In genomic region chr7:122445056-122445455, GRCm38 (mm10) we compare ENCODE assay signal across 8 mouse cellular contexts.
DNase-seq lines count a peak whose midpoint lies in the region; ATAC-seq lines count a peak whose summit lies in the region.

No protein-coding gene starts in this region.

- no peak overlapping the region for H3K4me3 ChIP-seq in kidney, embryonic 14.5 days (ENCODE audit: low read length)
- no peak overlapping the region for H3K4me3 ChIP-seq in embryonic facial prominence, embryonic 10.5 days

- H3K9me3 ChIP-seq in kidney, embryonic 14.5 days (ENCODE audit: control insufficient read depth, low read length), result no peaks in the 10 kb centered on the region
- H3K9me3 ChIP-seq in embryonic facial prominence, embryonic 10.5 days, result no peaks in the 10 kb centered on the region

- H3K27me3 ChIP-seq in kidney, embryonic 14.5 days (ENCODE audit: control insufficient read depth, insufficient read depth, low read length), result no peaks in the 10 kb centered on the region
- no peaks in the 10 kb centered on the region for H3K27me3 ChIP-seq in embryonic facial prominence, embryonic 10.5 days (replicated peaks; ENCODE audit: low read depth, poor library complexity, severe bottlenecking)

- WGBS in kidney, embryonic 14.5 days, result 72% methylated on average over 6 of the region's 6 CpGs
- WGBS in embryonic facial prominence, embryonic 10.5 days, result 60% methylated on average over 6 of the region's 6 CpGs

- DNase-seq in kidney, adult 18-20 months, result peak; percentile 5
- peak; percentile 81 for DNase-seq in R1 (ENCODE audit: low read depth, low spot score)
- peak; percentile 60 for DNase-seq in embryonic facial prominence, embryonic 10.5 days (ENCODE audit: low spot score)
- peak; percentile 82 for DNase-seq in thymus, postnatal 0 days (ENCODE audit: low spot score)
- DNase-seq in left cerebral cortex, adult 9 months (ENCODE audit: low spot score in 2 of 2), result no peak

- no peak overlapping the region for H3K9ac ChIP-seq in kidney, embryonic 14.5 days (ENCODE audit: low read depth, low read length)

- H3K36me3 ChIP-seq in kidney, embryonic 14.5 days (ENCODE audit: control insufficient read depth, insufficient read depth, low read length), result no peaks in the 10 kb centered on the region
- H3K36me3 ChIP-seq in embryonic facial prominence, embryonic 10.5 days (replicated peaks), result no peaks in the 10 kb centered on the region

- H3K4me2 ChIP-seq in kidney, embryonic 14.5 days (replicated peaks; ENCODE audit: low read depth, low read length), result no peak overlapping the region

- no peak for ATAC-seq in kidney, embryonic 14.5 days (ENCODE audit: low FRiP score, low TSS enrichment)
- ATAC-seq in CD4-positive, CD25-positive, alpha-beta regulatory T cell, adult 4 months, result peak; percentile 47
- peak; percentile 50; the same call in 1 of the 2 replicates for ATAC-seq in monocyte, adult 5-6 weeks (replicated peaks; ENCODE audit: insufficient number of reproducible peaks, low FRiP score, low TSS enrichment, poor library complexity, severe bottlenecking)

- H3K27ac ChIP-seq in kidney, embryonic 14.5 days (ENCODE audit: low read depth, low read length), result no peak overlapping the region
- H3K27ac ChIP-seq in embryonic facial prominence, embryonic 10.5 days (replicated peaks), result no peak overlapping the region

- H3K4me1 ChIP-seq in kidney, embryonic 14.5 days (ENCODE audit: control insufficient read depth, insufficient read depth, low read length), result no peaks in the 10 kb centered on the region
- H3K4me1 ChIP-seq in embryonic facial prominence, embryonic 10.5 days, result no peaks in the 10 kb centered on the region

Comparison
In these comparisons a context has a peak if more than half of its experiments do, and no peak if none do; other contexts are left out.
1. DNase-seq: peak in kidney, adult 18-20 months (single experiment), R1 (single experiment), embryonic facial prominence, embryonic 10.5 days (single experiment) and thymus, postnatal 0 days (single experiment); none in left cerebral cortex, adult 9 months (0 of 2).